Mouse (Mus musculus): Measurements from ENCODE around the gene H2-M10.4.
A peak's percentile ranks its signal among the peaks of the same experiment; 100 is the strongest.
"Not testable (repeated sequence)": the region's sequence is repeated elsewhere in the genome, so short reads cannot be mapped to it uniquely, and the experiment has no call there.

H2-M10.4 gene

DNA sequence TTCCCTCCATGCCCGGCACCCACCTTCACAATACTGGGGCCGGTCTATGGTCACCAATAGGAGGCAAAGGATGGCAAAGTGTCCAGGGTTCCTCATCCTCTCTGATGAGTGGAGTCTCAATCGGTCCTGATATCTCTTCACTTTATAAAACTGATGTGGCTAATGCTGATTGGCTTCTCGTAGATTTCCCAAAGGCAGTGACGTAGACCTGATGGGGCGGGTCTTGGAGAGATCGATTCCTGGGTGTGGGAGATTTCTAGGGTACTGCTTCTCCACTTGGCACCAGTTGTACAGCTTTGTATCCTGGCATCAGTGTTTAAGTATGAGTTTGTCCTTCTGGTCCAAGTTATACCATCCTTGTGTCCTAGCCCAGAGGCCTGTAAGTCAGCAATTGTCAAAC lies at the start of gene H2-M10.4:
H2-M10.4 (minus strand) TSS at position 101 of the 400 bp plus-strand sequence.
- DNase-seq = no peak

DNA sequence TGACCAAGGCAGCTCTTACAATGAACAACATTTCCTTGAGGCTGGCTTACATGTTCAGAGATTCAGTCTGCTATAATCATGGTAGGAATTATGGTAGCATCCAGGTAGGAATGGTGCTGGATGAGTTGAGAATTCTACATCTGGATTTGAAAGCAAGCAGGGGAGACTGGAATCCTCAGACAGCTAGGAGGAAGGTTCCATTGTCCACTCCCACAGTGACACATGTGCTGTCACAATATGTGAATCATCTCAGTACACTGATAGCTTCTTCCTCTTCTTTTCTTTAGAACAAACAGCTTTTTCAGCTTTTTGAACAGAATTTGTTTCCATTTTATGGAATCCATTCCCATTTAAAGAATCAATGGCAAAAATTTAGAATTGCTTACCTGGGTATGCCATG lies 41.8 kb upstream of the H2-M10.4 start:
- no peak for DNase-seq

DNA sequence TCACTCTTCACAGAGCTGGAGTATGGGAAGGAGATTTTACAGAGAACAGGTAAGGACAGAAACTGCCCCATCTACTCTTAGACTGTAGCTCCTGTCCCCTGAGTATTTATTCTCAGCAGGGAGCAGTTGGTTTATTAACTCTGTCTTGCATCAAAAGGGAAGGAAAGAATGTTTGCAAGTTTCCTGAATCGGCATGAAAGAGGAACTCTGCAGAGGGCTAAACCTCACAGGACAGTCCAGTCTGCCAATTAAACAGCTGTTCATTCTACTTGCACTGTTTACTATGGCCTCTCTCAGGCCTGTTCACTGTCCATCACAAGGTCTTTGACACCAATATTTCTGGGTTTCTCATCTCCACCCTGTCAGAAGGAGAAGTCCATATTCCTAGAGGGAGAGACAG lies 38.3 kb upstream of the H2-M10.4 start:
- no peak for DNase-seq

DNA sequence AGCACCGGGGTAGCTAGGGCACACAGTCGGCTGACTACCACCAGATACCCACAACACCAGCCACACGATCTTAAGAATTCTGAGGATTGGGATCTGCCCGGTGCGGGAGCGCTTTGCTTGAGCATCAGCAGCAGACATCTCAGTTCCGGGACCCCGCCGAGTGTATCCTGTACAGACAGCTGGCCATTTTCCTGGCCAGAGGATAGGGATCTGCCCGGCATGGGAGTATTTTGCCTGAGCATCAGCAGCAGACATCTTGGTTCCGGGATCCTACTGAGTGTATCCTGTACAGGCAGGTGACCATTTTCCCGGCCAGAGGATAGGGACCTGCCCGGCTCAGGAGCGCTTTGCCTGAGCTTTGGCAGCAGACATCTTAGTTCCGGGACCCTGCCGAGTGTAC lies 26.0 kb upstream of the H2-M10.4 start:
- DNase-seq = not testable (repeated sequence)

DNA sequence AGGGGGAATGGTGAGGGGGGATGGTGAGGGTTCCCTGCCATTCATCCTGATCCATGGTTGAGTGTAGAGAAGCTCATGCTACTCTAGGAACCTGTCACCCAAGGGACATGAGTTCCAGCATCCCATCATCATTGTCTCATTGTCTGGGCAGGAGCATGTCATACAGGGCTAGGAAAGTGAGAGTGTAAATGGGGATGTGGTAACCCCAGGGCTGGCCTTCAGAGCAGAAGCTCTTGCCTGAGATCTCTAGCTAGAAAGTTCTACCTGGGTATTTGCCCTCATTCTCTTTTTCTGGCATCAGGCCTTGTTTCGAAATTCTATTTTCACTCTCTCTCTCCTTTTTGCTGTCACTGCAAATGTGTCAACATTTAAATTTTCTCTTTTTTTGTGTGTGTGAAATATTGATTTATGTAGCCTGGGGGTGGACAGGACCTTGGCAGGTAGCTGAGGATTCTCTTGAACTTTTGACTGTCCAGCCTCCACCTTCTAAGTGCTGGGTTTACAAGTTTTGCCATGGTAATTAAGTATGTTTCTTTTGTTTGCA lies 24.6 kb upstream of the H2-M10.4 start:
- DNase-seq = no peak

DNA sequence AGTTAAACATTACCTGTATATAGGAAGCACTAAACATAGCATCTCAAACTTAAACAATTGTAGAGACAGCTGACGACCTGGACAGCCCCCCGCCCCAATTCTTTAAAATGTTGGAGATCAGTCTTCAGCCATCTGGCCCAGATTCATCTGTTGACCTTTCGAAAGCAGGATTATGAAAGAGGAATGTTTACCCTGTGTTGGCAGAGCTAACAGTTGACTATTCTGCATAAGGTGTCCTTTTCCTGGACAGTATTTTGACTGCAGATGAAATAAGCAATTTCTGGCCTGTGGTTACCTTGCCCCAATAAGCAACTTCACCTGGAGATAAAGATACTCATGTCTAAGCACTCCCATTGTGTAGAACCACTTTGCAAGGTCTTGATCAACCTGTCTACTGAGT lies 21.7 kb upstream of the H2-M10.4 start:
- DNase-seq = no peak

DNA sequence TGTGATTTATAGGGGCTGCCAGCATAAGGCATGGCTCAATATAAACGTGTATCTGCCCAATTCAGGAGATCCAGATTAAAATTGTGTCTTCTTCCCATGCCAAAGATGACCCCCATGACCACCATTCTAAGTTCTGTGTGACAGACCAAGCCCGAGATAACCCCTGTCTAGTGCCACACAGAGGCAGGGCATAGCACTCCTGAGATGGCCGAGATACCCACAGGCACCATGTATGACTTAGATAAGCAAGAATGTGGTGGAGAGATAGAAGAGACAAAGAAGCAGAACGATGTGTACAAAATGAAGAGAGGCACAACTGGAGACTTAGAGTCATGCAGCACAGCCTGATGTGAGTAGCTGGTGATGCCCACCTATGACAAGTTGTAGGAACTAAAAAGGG lies 5.9 kb downstream of the H2-M10.4 start:
- no peak for DNase-seq

DNA sequence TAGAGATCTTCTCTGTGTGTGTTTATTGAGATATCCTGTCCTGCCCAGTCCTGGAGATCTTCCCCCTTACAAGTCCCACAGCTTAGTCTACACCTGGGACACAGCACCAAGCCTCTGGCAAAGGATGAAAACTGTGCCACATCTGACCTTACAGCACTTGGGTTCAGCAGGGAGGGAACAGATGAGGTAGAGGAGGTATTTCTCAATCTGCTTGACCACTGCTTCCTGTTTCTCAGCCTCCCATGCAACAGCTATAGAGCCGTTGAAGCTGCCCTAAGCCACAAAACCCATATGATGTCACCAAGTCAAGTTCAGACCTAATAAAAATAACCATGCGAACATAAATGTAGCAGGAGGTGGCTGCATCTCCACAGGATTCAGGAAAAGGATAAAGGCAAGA lies 30.7 kb downstream of the H2-M10.4 start:
- peak in 1 of 2 experiments; percentile 6 for DNase-seq

DNA sequence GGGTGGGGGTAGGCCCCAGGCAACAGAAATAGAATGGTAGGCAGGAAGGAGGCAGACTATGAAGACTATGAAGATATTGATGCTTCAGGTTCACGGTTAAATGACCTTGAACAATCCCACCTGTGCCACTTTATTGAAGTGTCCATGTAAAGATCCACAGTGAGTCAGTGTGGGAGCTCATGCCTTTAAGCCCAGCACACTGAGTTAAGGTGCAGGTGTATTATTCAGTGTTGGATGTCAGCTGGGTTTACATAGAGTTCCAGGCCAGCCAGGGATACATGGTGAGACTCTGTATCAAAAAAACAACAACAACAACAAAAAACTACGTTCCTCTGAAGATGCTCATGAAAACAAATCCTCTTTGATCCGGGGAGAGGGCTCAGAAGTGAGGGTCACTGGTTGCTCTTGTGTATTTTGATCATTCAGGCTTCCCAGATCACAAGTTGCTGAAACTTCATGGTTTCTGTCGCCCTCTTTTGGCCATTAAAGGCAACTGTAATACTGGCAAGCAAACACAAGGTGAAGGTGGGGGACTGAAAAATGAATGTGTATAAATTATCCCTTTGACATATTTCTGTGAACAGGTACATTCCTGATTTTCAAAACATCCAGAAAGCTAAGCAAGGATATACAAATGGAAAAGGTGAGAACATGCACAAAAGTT lies 43.9 kb downstream of the H2-M10.4 start:
- peak in 1 of 2 experiments; percentile 21 for DNase-seq

DNA sequence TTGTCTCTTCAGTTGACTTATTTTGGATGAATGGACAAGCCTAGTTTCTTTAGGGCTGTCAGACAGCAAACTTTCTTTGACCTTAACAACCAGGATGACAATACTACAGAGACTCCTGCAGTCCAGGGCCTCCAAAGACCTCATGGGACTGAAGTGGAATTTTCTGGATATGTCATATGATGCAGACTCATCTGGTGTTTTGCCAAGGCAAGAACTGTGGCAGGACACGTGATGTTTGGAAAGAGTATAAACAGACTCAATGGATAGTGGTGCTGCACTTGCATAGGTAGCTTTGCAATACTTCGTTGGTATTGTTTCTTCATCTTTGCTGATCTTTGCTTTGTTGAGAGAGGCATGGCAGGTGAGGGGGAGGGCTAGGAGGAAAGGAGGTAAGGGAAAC lies 44.7 kb downstream of the H2-M10.4 start:
- no peak for DNase-seq

DNA sequence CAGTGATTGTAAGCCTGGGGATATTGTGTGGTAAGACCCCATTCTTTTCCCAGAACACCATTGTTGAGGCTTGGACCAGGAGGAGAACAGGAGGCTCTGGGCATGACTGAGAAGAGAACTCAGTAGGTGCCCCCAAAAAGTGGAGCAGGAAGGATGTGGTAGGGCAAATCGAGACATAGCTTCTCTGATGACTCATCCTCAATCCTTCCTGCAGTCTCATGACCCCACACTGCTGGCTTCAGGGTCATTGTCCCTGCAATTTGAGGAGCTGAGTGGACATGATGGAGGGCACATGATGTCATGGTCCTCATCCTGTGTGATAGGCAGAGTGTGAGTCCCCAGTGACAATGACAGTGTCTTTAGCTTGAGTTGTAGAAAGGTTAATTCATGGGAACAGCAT lies 46.7 kb downstream of the H2-M10.4 start:
- no peak for DNase-seq

DNA sequence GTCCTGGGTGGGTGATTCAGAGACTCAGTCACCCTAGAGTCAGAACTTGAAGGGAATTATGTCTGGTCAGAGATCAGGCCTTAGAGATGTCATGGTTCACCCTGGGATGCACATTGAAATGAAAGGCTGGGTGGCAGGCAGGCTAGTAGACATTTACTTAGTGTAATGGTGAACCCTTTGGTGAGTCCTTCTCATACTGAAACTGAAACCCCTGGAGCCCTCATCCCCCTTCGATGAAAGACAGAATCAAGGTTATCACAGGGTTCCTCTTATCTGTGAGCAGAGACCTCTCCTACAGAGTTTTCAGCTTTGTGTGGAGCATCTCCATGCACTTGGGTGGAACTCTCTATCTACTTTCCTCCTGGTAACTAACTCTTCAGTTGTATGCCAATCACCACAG lies 47.8 kb downstream of the H2-M10.4 start:
- no peak for DNase-seq

All from lung, adult 18-20 months (tissue).